Mouse (Mus musculus) adrenal gland, adult 2 months (tissue): ENCODE measurements around the gene Amph. TPM values are rescaled to one million over a fixed set of nuclear protein-coding genes. Genes with fewer than 3 reads are reported as not detected.
"Not testable (repeated sequence)": the region's sequence is repeated elsewhere in the genome, so short reads cannot be mapped to it uniquely, and the experiment has no call there.

ENCODE experiments used
- DNase-seq: peaks from one replicate; pipeline ENCODE4 v3.0.0; 2021
- polyA plus RNA-seq: library from polyadenylated mRNA; depleted of rRNA; stranded (reverse); fragments of >200 nt; gene quantifications from 2 replicates; pipeline ENCODE4 v1.2.3, GENCODE M21; 2012
- total RNA-seq, 2 experiments: library from RNA; stranded (reverse); gene quantifications; 2 replicates each; pipeline ENCODE4 v1.2.3; 2021

Amph gene
- total and polyA plus RNA-seq, 3 experiments, result 1.2 to 10.2 (median 5.5) TPM

DNA sequence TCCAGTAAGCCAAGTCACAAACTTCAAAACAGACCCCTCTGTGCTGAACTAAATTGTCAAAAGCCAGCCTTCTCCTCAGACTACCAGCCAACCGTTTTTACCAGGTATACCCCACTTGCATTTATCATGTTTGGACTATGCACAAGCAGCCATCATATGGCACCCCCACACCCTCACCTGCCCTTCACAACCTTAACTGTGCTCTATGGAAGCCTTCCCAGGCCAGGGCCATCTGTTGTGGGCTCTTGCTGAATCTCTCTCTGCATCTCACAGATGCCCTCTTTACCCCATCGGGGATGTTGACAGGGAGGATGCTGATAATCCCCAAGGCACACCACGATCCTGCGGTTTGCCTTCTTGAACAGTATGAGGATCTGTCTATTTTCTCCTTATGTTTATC is 77.9 kb downstream of the Amph start:
- DNase-seq, result no peak

- peak; percentile 1 for DNase-seq
These were observed 78.9 kb downstream of the Amph start for GRCm38 (mm10) chr13:19026923-19027322.

DNA sequence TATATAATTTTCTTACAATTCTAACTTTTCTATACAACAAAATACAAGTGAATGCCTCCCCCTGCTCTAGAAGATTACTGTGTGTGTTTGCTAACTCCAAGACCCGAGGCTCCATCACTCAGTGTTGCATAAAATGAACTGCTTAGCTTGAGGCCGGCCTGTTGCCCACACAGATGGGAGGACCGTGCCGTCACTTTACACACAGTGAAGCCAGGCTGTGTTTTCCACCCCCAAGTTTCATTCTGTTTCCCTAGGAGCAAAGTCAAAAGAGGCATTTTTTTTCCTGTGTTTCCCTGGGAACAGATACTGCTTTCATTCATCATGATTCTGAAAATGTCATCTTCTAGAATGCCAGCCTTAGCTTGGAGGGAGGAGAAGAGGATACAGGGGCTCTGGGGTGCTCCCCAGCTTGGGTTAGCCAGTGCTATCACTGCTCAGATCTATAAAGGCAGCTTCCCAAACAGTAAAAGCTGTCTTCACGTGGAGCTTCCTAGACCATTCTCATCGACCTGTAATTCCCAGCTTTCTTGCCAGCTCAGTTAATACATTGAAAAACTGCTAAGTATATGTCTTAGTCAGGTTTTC is 79.9 kb downstream of the Amph start:
- DNase-seq, result no peak

DNA sequence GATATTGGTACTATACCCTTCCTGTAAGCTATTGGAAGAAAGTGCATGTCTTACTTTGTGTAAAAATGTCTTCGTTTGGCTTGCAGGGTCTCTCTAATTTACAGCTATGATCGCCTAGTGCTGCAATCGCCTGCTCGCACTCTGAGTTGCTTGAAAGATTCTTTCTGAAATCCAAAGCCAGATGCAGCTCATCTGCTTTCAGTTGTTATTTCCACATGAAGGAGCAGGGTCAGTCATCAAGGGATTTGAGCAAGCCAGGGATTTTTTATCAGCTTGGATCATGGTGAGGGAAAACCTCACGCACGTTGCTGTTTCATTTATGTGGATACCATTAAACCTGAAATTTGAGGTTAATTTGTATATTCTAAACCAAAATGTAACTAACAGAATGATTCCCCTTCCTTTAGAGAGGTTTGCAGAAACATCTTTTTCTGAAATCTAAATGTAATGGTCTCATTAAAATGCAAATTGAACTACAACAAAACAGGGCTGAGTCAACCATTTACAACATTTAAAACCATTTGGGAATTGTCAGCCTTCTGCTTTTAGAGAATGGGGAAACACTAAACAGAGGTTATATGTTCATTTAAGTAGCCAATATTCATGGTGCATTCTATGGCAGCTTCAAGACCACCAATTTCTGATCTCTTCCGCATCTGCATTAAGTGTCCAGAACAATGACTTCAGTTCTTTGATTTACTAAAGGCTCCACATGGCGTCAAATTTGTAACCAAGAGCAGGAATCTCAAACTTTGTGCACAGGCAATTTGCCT is 84.1 kb downstream of the Amph start:
- no peak for DNase-seq

- no peak for DNase-seq
These were observed 104.1 kb downstream of the Amph start for GRCm38 (mm10) chr13:19052090-19052489.

DNA sequence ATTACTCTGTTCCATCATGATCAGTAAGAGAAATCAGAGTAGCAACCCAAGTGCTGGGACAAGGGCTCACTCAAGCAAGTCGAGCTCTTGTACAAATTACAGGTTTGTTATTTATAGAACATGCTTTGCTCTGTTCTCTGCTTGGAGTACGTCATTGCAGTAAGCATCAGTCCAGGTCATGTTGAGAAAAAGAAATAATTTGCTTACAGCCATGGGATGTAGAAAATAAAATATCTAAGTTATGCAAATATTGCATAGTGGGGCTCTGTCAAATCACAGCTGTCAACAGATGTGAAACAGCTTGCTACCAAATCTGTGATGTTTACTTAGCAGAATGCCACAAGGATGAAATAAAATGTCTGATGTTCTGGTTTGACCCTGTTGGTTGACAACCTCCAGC is 106.5 kb downstream of the Amph start:
- DNase-seq, result no peak

- DNase-seq, result no peak
These were observed 124.3 kb downstream of the Amph start for GRCm38 (mm10) chr13:19072261-19072660.

GRCm38 (mm10) chr13:19077427-19077826 is 129.4 kb downstream of the Amph start:
- DNase-seq, result no peak

- no peak for DNase-seq
These were observed 133.9 kb downstream of the Amph start for GRCm38 (mm10) chr13:19081932-19082331.

- no peak for DNase-seq
These were observed 146.6 kb downstream of the Amph start for GRCm38 (mm10) chr13:19094571-19094970.

GRCm38 (mm10) chr13:19097117-19097516 is 149.1 kb downstream of the Amph start:
- DNase-seq, result no peak

GRCm38 (mm10) chr13:19101889-19102402 is 153.9 kb downstream of the Amph start:
- no peak for DNase-seq

- peak; percentile 3 for DNase-seq
These were observed 158.4 kb downstream of the Amph start for GRCm38 (mm10) chr13:19106418-19106817.

DNA sequence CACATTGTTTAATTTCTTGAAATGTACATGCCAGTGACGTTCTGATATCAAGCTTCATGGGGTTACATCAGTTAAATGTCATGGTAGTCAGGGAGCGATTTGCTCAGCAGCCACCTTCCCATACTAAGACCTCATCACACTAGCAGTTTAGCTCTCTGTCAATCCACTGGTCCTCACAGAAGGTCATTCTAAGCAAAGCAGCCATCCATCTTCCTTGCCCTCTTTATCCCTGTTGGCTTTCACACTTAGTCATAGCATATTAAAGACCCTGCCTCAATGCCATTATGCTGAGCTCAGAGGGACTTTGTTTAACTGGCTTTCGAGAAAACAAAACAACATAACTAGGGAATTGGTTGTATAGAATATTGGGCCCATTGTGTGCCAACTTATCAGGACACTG is 161.3 kb downstream of the Amph start:
- DNase-seq, result no peak

DNA sequence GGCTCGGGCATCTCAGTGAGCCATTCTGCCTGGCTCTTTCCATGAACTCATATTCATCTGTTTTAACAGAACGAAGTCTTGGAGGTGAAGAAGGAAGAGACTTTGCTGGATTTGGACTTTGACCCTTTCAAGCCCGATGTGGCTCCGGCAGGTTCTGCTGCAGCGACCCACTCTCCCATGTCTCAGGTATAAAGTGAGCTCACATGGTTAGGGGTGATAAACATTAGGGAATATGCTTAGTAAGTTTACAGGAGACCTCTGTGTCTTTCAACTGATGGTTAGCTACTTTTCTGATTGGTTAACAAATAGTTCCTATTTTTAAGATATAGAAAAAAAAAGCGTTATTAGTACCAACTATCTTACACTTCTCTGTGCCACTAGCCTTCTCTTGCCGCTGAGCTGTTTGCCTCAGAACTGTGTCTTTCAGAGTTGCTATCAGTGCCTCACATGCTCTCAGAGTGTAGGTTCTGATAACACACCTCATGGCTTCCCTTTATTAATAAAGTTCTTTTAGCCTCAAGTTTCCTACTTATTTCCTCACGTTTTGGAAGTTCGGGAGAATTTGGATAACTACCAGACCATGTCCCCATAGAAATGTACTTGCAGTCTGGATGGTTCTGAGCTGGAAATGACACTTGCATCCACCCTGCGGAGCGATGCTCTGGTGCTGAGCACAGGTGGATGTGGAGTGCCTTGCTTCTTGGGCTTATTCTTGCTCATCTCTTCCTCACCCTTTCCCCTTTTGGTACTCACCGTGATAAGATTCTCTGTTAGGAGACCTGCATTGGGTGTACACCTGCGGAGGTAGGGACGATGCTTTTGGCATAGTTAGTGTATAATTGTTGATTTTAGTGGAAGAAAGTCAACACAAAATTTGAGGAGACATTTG is 165.3 kb downstream of the Amph start:
- DNase-seq, result no peak

- DNase-seq, result not testable (repeated sequence)
These were observed 166.8 kb downstream of the Amph start for GRCm38 (mm10) chr13:19114761-19115160.

DNA sequence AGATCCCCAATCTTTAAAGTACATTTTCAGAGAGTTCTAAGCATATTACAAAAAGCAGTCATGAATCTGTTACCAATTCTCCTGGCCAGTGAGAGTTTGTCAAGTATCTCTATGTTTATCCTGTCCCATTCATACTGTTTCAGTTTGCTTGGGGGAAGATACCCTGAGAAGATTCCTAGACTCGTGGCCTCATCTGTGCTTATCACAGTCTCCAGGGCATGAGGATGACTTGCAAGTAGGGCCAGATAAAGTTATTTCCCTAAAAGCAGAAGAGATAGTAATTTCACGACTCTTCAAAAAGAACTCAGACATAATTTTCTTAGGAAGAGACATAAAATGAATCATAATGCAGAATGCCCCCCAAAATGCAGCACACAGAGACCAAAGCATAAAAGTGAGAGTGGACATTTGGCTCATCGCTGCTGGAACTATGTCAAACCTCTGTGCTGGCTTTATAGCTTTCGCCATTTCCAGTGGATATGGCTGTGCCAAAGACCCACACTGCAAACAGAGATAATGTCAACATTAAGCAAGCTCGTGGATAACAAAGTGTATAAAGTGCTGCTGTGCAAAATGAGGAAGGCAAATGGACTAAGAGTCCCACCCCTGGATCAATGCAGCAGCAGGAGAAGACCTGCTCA is 179.0 kb downstream of the Amph start:
- DNase-seq, result no peak

DNA sequence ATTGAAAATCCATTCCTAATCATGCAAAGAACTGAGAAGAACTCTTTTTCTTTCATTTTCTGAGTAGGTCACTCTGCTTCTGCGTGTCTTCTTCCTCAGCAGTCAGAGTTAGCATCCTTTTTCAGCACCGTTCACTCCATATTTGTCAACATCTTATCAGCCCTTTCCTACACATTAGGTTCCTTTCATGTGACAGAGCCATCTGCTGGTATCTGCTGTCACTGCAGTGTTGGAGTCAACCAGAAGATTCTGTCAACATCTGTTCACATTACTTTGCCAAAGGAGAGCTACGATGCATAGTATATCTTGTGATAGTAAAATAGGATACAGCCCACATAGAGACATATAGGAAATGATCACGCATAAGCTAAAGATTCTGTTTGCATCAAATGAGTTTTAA is 185.8 kb downstream of the Amph start:
- peak; percentile 34 for DNase-seq

- no peak for DNase-seq
These were observed 189.2 kb downstream of the Amph start for GRCm38 (mm10) chr13:19137212-19137611.

- DNase-seq, result no peak
These were observed 189.9 kb downstream of the Amph start for GRCm38 (mm10) chr13:19137932-19138331.

GRCm38 (mm10) chr13:19138550-19138949 is 190.5 kb downstream of the Amph start:
- no peak for DNase-seq

DNA sequence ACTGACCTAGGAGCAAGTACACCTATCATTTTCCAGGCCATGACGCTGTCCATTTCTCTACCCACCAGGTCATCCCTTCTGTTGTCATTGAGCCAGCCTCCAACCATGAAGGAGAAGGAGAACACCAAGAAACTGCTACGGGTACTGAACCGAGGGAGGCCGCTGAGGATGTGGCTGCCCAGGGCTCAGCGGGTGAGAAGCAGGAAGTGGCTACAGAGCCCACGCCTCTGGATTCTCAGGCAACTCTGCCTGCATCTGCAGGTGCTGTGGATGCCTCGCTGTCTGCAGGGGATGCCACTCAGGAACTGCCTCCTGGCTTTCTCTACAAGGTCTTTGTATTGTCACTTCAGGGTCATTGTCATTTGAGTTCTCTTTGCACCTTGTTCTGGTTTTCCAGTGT is 191.1 kb downstream of the Amph start:
- no peak for DNase-seq
